Mouse (Mus musculus): ENCODE measurements around the gene Afap1l2. TPM values are rescaled to one million over a fixed set of nuclear protein-coding genes. Genes with fewer than 3 reads are reported as not detected.

The Afap1l2 gene
- polyA plus RNA-seq, 1 experiment from 2014 or later, result 1.2 TPM

GRCm38 (mm10) chr19:56892586-56892985 is 115.4 kb downstream of the Afap1l2 start:
- DNase-seq (ENCODE audit: low spot score), result no peak
- H3K27me3 ChIP-seq (replicated peaks; ENCODE audit: control insufficient read depth, insufficient read depth, low read length), result no peaks in the 10 kb centered on the region
- H3K9me3 ChIP-seq (ENCODE audit: control insufficient read depth, low read length), result no peaks in the 10 kb centered on the region
- H3K27ac ChIP-seq (ENCODE audit: low read depth, low read length), result no peak overlapping the region
- H3K4me3 ChIP-seq (ENCODE audit: low read depth, low read length), result no peak overlapping the region
- no peak for ATAC-seq (replicated peaks; ENCODE audit: low FRiP score)
- no peak overlapping the region for H3K4me2 ChIP-seq
- WGBS, result 81% methylated on average over 5 of the region's 5 CpGs
- H3K4me1 ChIP-seq (replicated peaks; ENCODE audit: control insufficient read depth, insufficient read depth, low read length), result no peaks in the 10 kb centered on the region
- H3K36me3 ChIP-seq (ENCODE audit: control insufficient read depth, insufficient read depth, low read length), result no peaks in the 10 kb centered on the region
- H3K9ac ChIP-seq (ENCODE audit: low read depth, low read length), result no peak overlapping the region

GRCm38 (mm10) chr19:56891438-56891837 is 116.6 kb downstream of the Afap1l2 start:
- 43% methylated on average over 2 of the region's 2 CpGs for WGBS

GRCm38 (mm10) chr19:56888654-56889053 is 119.4 kb downstream of the Afap1l2 start:
- Histone ChIP-seq H3K27me3 (replicated peaks; ENCODE audit: control insufficient read depth, insufficient read depth, low read length) (no peaks in the 10 kb centered on the region), H3K9ac (ENCODE audit: low read depth, low read length) (no peak overlapping the region), H3K4me2 (no peak overlapping the region), H3K36me3 (ENCODE audit: control insufficient read depth, insufficient read depth, low read length) (no peaks in the 10 kb centered on the region), H3K27ac (ENCODE audit: low read depth, low read length) (no peak overlapping the region), H3K9me3 (ENCODE audit: control insufficient read depth, low read length) (no peaks in the 10 kb centered on the region), H3K4me1 (replicated peaks; ENCODE audit: control insufficient read depth, insufficient read depth, low read length) (no peaks in the 10 kb centered on the region), H3K4me3 (ENCODE audit: low read depth, low read length) (no peak overlapping the region)
- DNase-seq (ENCODE audit: low spot score), result no peak
- no peak for ATAC-seq (replicated peaks; ENCODE audit: low FRiP score)
- 63% methylated on average over 5 of the region's 5 CpGs for WGBS

More at GRCm38 (mm10) chr19:56891438-56891837, 116.6 kb downstream of the Afap1l2 start:
- no peaks in the 10 kb centered on the region for H3K9me3 ChIP-seq (ENCODE audit: control insufficient read depth, low read length)
- H3K27me3 ChIP-seq (replicated peaks; ENCODE audit: control insufficient read depth, insufficient read depth, low read length), result no peaks in the 10 kb centered on the region
- H3K4me1 ChIP-seq (replicated peaks; ENCODE audit: control insufficient read depth, insufficient read depth, low read length), result no peaks in the 10 kb centered on the region
- no peak overlapping the region for H3K4me3 ChIP-seq (ENCODE audit: low read depth, low read length)
- H3K9ac ChIP-seq (ENCODE audit: low read depth, low read length), result no peak overlapping the region
- H3K36me3 ChIP-seq (ENCODE audit: control insufficient read depth, insufficient read depth, low read length), result no peaks in the 10 kb centered on the region
- DNase-seq (ENCODE audit: low spot score) (no peak), ATAC-seq (replicated peaks; ENCODE audit: low FRiP score) (no peak)
- H3K4me2 ChIP-seq, result no peak overlapping the region
- no peak overlapping the region for H3K27ac ChIP-seq (ENCODE audit: low read depth, low read length)

GRCm38 (mm10) chr19:56887879-56888278 is 120.1 kb downstream of the Afap1l2 start:
- no peaks in the 10 kb centered on the region for H3K4me1 ChIP-seq (replicated peaks; ENCODE audit: control insufficient read depth, insufficient read depth, low read length)
- DNase-seq (ENCODE audit: low spot score) (no peak), ATAC-seq (replicated peaks; ENCODE audit: low FRiP score) (no peak)
- H3K4me3 ChIP-seq (ENCODE audit: low read depth, low read length), result no peak overlapping the region
- no peak overlapping the region for H3K4me2 ChIP-seq
- no peak overlapping the region for H3K27ac ChIP-seq (ENCODE audit: low read depth, low read length)
- H3K27me3 ChIP-seq (replicated peaks; ENCODE audit: control insufficient read depth, insufficient read depth, low read length), result no peaks in the 10 kb centered on the region
- H3K9me3 ChIP-seq (ENCODE audit: control insufficient read depth, low read length), result no peaks in the 10 kb centered on the region
- 78% methylated on average over 10 of the region's 10 CpGs for WGBS
- no peak overlapping the region for H3K9ac ChIP-seq (ENCODE audit: low read depth, low read length)
- no peaks in the 10 kb centered on the region for H3K36me3 ChIP-seq (ENCODE audit: control insufficient read depth, insufficient read depth, low read length)

- Histone ChIP-seq H3K27ac (ENCODE audit: low read depth, low read length) (no peak overlapping the region), H3K9ac (ENCODE audit: low read depth, low read length) (no peak overlapping the region), H3K4me1 (replicated peaks; ENCODE audit: control insufficient read depth, insufficient read depth, low read length) (0 out of 2 replicates have a peak, but pooled peaks cover 3% of the 10 kb centered on the region), H3K4me2 (no peak overlapping the region), H3K9me3 (ENCODE audit: control insufficient read depth, low read length) (no peaks in the 10 kb centered on the region), H3K27me3 (replicated peaks; ENCODE audit: control insufficient read depth, insufficient read depth, low read length) (peaks cover 63% of the 10 kb centered on the region), H3K36me3 (ENCODE audit: control insufficient read depth, insufficient read depth, low read length) (no peaks in the 10 kb centered on the region), H3K4me3 (ENCODE audit: low read depth, low read length) (no peak overlapping the region)
- DNase-seq (ENCODE audit: low spot score) (no peak), ATAC-seq (replicated peaks; ENCODE audit: low FRiP score) (no peak)
- 74% methylated on average over 6 of the region's 6 CpGs for WGBS
Observed at GRCm38 (mm10) chr19:56877364-56877763, 130.7 kb downstream of the Afap1l2 start.

- H3K4me2 ChIP-seq, result peak overlapping the region; percentile 76
- H3K27ac ChIP-seq (ENCODE audit: low read depth, low read length), result no peak overlapping the region
- H3K4me3 ChIP-seq (ENCODE audit: low read depth, low read length), result peak overlapping the region; percentile 50
Observed at GRCm38 (mm10) chr19:56874601-56875315, 133.3 kb downstream of the Afap1l2 start.

GRCm38 (mm10) chr19:56873816-56874600 is 134.0 kb downstream of the Afap1l2 start, which contains the start of gene Vwa2:
Vwa2 (plus strand) TSS chr19:56874249.
- Histone ChIP-seq H3K36me3 (ENCODE audit: control insufficient read depth, insufficient read depth, low read length) (no peaks in the 10 kb centered on the region), H3K27me3 (replicated peaks; ENCODE audit: control insufficient read depth, insufficient read depth, low read length) (peaks cover 65% of the 10 kb centered on the region), H3K27ac (ENCODE audit: low read depth, low read length) (no peak within 1 kb of the TSS), H3K9ac (ENCODE audit: low read depth, low read length) (no peak within 1 kb of the TSS), H3K9me3 (ENCODE audit: control insufficient read depth, low read length) (no peaks in the 10 kb centered on the region), H3K4me1 (replicated peaks; ENCODE audit: control insufficient read depth, insufficient read depth, low read length) (0 out of 2 replicates have a peak, but pooled peaks cover 3% of the 10 kb centered on the region), H3K4me3 (ENCODE audit: low read depth, low read length) (peak within 1 kb of the TSS; percentile 50), H3K4me2 (peak within 1 kb of the TSS; percentile 76)
- DNase-seq (ENCODE audit: low spot score), result peak; percentile 47
- no peak for ATAC-seq (replicated peaks; ENCODE audit: low FRiP score)
- WGBS, result 4% methylated on average over 71 of the region's 71 CpGs

More at GRCm38 (mm10) chr19:56874601-56875315, 133.3 kb downstream of the Afap1l2 start:
- Histone ChIP-seq H3K9me3 (ENCODE audit: control insufficient read depth, low read length) (no peaks in the 10 kb centered on the region), H3K36me3 (ENCODE audit: control insufficient read depth, insufficient read depth, low read length) (no peaks in the 10 kb centered on the region), H3K4me1 (replicated peaks; ENCODE audit: control insufficient read depth, insufficient read depth, low read length) (0 out of 2 replicates have a peak, but pooled peaks cover 3% of the 10 kb centered on the region), H3K27me3 (replicated peaks; ENCODE audit: control insufficient read depth, insufficient read depth, low read length) (peaks cover 62% of the 10 kb centered on the region), H3K9ac (ENCODE audit: low read depth, low read length) (no peak overlapping the region)
- DNase-seq (ENCODE audit: low spot score), result no peak
- 10% methylated on average over 30 of the region's 30 CpGs for WGBS
- ATAC-seq (replicated peaks; ENCODE audit: low FRiP score), result no peak

- Histone ChIP-seq H3K27ac (ENCODE audit: low read depth, low read length) (no peak overlapping the region), H3K36me3 (ENCODE audit: control insufficient read depth, insufficient read depth, low read length) (no peaks in the 10 kb centered on the region), H3K9ac (ENCODE audit: low read depth, low read length) (no peak overlapping the region), H3K4me3 (ENCODE audit: low read depth, low read length) (no peak overlapping the region), H3K9me3 (ENCODE audit: control insufficient read depth, low read length) (no peaks in the 10 kb centered on the region), H3K27me3 (replicated peaks; ENCODE audit: control insufficient read depth, insufficient read depth, low read length) (peaks cover 13% of the 10 kb centered on the region), H3K4me1 (replicated peaks; ENCODE audit: control insufficient read depth, insufficient read depth, low read length) (no peaks in the 10 kb centered on the region), H3K4me2 (no peak overlapping the region)
- WGBS, result 57% methylated on average over 4 of the region's 4 CpGs
- DNase-seq (ENCODE audit: low spot score), result no peak
- ATAC-seq (replicated peaks; ENCODE audit: low FRiP score), result no peak
Observed at GRCm38 (mm10) chr19:56867701-56868100, 140.3 kb downstream of the Afap1l2 start.
